Mouse (Mus musculus) neural tube, embryonic 15.5 days (tissue): ENCODE data around the gene Chaf1b. TPM values are rescaled to one million over a fixed set of nuclear protein-coding genes. Genes with fewer than 3 reads are reported as not detected.
A peak's percentile ranks its signal among the peaks of the same experiment; 100 is the strongest.

ENCODE experiments used
- ATAC-seq: fragments of 200-750 bp; cut with Nextera tagmentation; 2 replicates; pipeline ENCODE4 v1.8.0; 2017; ENCODE audit warnings: mild to moderate bottlenecking, moderate TSS enrichment, moderate library complexity; ENCODE audit not compliant: low FRiP score
- H3K27ac ChIP-seq: fragments of 300-500 bp; sonication (generic); replicated peaks from 2 replicates; pipeline ENCODE4 v1.5.1; 2015; ENCODE audit warnings: mild to moderate bottlenecking, inconsistent platforms
- H3K27me3 ChIP-seq: fragments of 300-500 bp; sonication (generic); replicated peaks from 2 replicates; pipeline ENCODE4 v1.6.1; 2015; ENCODE audit warnings: inconsistent platforms
- H3K36me3 ChIP-seq: fragments of 300-500 bp; sonication (generic); 2 replicates; pipeline ENCODE4 v1.6.1; 2015; ENCODE audit warnings: inconsistent platforms
- H3K4me1 ChIP-seq: fragments of 300-500 bp; sonication (generic); 2 replicates; pipeline ENCODE4 v1.6.1; 2015; ENCODE audit warnings: inconsistent platforms
- H3K4me2 ChIP-seq: fragments of 300-500 bp; sonication (generic); 2 replicates; pipeline ENCODE4 v1.6.1; 2015; ENCODE audit warnings: inconsistent platforms, mild to moderate bottlenecking, moderate library complexity
- H3K4me3 ChIP-seq: fragments of 300-500 bp; sonication (generic); replicated peaks from 2 replicates; pipeline ENCODE4 v1.5.1; 2015; ENCODE audit warnings: mild to moderate bottlenecking, inconsistent platforms
- H3K9ac ChIP-seq: fragments of 300-500 bp; sonication (generic); replicated peaks from 2 replicates; pipeline ENCODE4 v1.6.1; 2015; ENCODE audit warnings: mild to moderate bottlenecking, inconsistent platforms
- H3K9me3 ChIP-seq: fragments of 300-500 bp; sonication (generic); replicated peaks from 2 replicates; pipeline ENCODE4 v1.6.1; 2016; ENCODE audit warnings: inconsistent platforms
- whole genome bisulfite sequencing: fragments of 180-500 bp; shearing (Covaris S2); methylation state at CpG from one replicate; pipeline ENCODE4 v1.1.7; 2015; ENCODE audit warnings: mixed read lengths; 5-methylcytosine and 5-hydroxymethylcytosine counted together
- polyA plus RNA-seq: library from polyadenylated mRNA; unstranded; fragments of >200 nt; fragmentation: Nextera tagmentation; extraction: Ambion mirVana; gene quantifications from 2 replicates; pipeline ENCODE4 v1.2.1, GENCODE M21; 2015

Chaf1b gene
- polyA plus RNA-seq, 1 experiment from 2014 or later: 13.2 TPM

DNA sequence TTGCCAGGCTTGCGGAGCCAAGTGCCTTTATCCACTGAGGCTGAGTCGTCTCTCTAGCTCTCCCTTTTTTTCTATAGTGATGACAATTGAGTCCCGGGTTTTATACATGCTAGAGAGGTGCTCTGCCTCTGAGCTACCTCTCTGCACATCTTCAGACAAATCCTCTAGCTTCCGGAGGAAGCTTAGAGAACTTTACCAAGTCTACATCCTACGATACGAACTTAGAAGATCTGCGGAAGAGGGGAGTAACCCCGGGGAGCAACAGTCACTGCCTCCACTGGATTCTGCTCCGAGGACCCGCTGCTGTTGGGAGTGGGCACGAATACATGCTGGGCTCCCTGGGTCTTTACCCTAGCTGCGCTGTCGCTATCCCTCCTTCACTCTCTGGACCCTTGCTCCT is 50.9 kb downstream of the Chaf1b start:
- Histone ChIP-seq H3K27ac (no peak overlapping the region), H3K4me3 (no peak overlapping the region), H3K9ac (no peak overlapping the region), H3K27me3 (peaks cover 35% of the 10 kb centered on the region), H3K36me3 (no peaks in the 10 kb centered on the region), H3K9me3 (no peaks in the 10 kb centered on the region), H3K4me1 (peaks cover 12% of the 10 kb centered on the region), H3K4me2 (no peak overlapping the region)
- ATAC-seq: no peak
- WGBS: 19% methylated on average over 13 of the region's 13 CpGs

DNA sequence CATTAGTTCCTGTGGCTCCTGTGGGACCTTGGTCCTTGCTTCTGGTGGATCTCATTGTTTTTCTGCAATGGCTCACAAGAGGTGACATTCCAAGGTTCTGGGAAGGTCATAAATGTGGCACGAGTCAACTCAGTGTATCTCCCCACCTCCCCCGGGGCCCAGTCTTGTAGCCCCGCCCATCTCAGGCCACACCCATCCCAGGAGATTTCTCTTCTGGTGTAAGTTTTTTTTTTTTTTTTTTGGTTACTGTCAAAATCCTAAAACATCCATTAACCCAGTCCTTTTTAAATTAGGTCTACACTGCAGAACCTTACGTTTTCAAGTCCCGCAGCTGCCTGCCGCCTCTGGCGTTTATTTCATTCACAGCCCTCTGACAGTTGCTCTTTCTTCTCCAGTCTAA is 51.3 kb downstream of the Chaf1b start:
- Histone ChIP-seq H3K27ac (no peak overlapping the region), H3K4me3 (no peak overlapping the region), H3K36me3 (no peaks in the 10 kb centered on the region), H3K4me1 (peaks cover 12% of the 10 kb centered on the region), H3K9ac (no peak overlapping the region), H3K9me3 (no peaks in the 10 kb centered on the region), H3K27me3 (peaks cover 38% of the 10 kb centered on the region), H3K4me2 (no peak overlapping the region)
- no peak for ATAC-seq
- 24% methylated on average over 7 of the region's 7 CpGs for WGBS

DNA sequence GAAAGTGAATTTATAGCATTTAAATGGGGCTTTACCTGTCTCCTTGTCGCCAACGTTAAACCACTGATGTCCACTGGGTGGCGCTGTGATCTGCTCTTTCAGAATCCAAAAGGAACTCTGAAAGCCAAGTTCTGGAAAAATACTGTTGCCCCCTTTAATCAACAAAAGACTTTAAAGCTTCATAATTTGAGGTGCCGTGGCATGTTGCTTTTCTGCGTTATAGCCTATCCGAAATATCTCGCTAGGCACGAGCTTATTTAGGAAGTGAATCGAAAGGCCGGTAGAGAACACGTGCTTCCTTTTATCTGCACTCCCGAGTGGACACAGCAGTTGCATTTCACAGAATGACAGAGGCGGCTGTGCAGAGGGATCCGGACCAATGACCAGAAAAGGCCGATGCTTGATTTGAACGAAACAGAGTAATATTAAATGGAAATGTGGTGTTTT is 54.7 kb downstream of the Chaf1b start:
- Histone ChIP-seq H3K9me3 (no peaks in the 10 kb centered on the region), H3K9ac (0 out of 2 replicates have a peak overlapping the region, but pooled peaks have one; percentile 18), H3K27ac (no peak overlapping the region), H3K4me3 (peak overlapping the region; percentile 27), H3K36me3 (no peaks in the 10 kb centered on the region), H3K27me3 (peaks cover 41% of the 10 kb centered on the region), H3K4me2 (peak overlapping the region; percentile 59), H3K4me1 (peaks cover 8% of the 10 kb centered on the region)
- WGBS: 15% methylated on average over 16 of the region's 16 CpGs
- no peak for ATAC-seq

DNA sequence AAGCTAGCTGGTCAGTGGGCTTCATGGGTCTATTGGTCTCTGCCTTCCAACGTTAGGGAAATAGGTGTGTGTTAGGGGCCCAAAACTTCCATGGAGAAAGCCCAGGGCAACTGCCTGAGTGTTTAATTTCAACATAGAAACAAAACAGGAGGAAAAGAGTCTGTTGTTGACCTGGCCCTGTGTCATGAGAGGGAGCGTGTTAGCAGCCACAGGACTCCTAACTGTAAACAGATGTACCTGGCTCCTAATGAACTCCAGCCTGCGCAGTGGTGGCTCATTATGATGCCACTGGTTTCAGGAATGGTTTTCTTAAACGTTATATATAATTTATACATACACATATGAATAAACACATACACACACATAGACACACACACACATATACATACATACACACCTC is 56.3 kb downstream of the Chaf1b start:
- WGBS: 92% methylated on average over 4 of the region's 4 CpGs

DNA sequence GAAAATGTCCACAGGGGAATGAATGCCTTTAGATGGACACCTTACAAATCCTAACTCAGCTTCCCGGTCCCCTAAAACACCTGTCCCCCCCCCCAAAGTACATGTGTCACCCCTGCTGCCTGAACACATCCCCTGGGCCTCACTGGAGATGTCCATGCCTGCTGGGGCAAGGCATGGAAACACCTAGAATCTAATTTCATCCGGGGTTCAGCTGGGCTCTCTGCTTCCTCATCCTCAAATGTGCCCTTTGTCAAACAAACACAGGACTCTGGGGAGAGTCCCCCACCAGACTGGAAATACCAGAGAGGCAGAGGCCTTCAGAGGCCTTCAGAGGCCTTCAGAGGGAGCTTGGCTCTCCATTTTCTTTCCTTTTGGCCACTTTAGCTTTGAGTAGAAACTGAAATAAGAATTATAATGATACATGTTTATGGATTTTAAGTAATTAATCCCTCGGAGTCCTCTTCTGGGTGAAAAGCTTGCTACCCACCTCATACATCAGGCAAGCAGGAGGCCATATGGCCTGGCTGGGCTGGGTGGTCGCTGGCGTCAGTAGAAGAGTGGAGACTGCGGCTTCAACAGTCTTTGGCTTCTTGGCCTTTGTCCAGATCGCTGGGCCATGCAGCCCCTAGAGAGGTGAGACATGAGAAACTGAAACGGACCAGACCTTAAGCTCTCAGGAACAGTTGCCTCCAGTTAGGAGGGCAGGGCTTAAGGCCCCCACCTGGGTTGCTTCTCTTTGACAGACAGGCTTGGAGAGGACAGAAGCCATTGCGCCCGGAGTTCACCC is 58.3 kb downstream of the Chaf1b start:
- no peak overlapping the region for H3K4me3 ChIP-seq
- no peak overlapping the region for H3K9ac ChIP-seq
- peaks cover 5% of the 10 kb centered on the region for H3K4me1 ChIP-seq
- 74% methylated on average over 10 of the region's 10 CpGs for WGBS
- H3K36me3 ChIP-seq: no peaks in the 10 kb centered on the region
- no peak overlapping the region for H3K27ac ChIP-seq
- no peak overlapping the region for H3K4me2 ChIP-seq
- peaks cover 12% of the 10 kb centered on the region; the same call in 1 of the 2 replicates for H3K27me3 ChIP-seq
- H3K9me3 ChIP-seq: no peaks in the 10 kb centered on the region
- no peak for ATAC-seq

More for the DNA sequence above, 56.3 kb downstream of the Chaf1b start:
- Histone ChIP-seq H3K4me3 (no peak overlapping the region), H3K9ac (no peak overlapping the region), H3K9me3 (no peaks in the 10 kb centered on the region), H3K4me2 (no peak overlapping the region), H3K36me3 (no peaks in the 10 kb centered on the region), H3K27ac (no peak overlapping the region), H3K27me3 (peaks cover 30% of the 10 kb centered on the region), H3K4me1 (peaks cover 5% of the 10 kb centered on the region)
- ATAC-seq: no peak

DNA sequence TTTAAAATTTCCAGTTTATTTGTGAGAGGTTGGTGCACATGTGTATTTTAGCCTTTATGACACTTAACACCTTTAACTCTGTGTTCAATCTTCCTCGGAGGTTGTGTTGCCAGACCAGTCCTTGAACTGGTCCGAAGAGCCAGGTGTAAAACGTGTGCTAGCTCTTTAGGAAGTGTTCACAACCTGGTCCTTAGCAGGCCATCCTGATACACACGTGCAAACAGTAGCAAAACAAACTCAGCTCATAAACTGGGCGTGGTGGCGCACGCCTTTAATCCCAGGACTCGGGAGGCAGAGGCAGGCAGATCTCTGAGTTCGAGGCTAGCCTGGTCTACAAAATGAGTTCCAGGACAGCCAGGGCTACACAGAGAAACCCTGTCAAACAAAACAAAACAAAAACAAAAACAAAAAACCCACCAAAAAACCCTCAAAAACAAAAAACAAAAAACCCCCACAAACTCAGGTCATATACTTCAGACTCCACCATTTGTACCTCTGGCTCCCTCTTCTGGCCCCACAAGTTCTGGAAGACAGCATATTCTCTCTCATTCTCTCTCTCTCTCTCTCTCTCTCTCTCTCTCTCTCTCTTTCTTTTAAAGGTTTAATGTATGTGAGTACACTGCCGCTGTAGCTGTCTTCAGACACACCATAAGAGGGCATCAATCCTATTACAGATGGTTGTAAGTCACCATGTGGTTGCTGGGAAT is 59.2 kb downstream of the Chaf1b start:
- H3K4me1 ChIP-seq: peaks cover 5% of the 10 kb centered on the region
- no peaks in the 10 kb centered on the region for H3K9me3 ChIP-seq
- no peak overlapping the region for H3K4me2 ChIP-seq
- 93% methylated on average over 10 of the region's 10 CpGs for WGBS
- no peak overlapping the region for H3K4me3 ChIP-seq
- peaks cover 6% of the 10 kb centered on the region; the same call in 1 of the 2 replicates for H3K27me3 ChIP-seq
- H3K36me3 ChIP-seq: no peaks in the 10 kb centered on the region
- ATAC-seq: no peak
- H3K9ac ChIP-seq: no peak overlapping the region
- H3K27ac ChIP-seq: no peak overlapping the region

DNA sequence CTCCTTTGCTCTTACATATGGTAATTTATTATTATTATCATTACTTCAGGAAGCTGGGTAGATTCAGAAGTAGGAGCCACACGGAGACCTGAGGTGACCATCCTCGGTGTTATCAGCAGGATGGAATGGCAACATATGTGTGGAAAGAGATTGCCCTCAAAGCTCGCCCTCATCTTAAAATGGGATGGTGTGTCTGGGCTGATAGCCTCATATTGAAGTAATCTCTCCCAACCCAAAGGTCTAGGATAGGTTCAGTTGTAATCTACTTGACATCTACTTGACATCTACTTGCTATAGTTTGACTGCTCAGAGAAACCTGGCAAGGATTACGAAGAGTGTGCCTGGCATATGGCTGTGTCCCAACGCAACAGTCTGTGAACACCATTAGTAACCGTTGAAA is 60.6 kb downstream of the Chaf1b start:
- H3K9me3 ChIP-seq: no peaks in the 10 kb centered on the region
- H3K4me3 ChIP-seq: no peak overlapping the region
- H3K4me2 ChIP-seq: no peak overlapping the region
- no peak overlapping the region for H3K9ac ChIP-seq
- peaks cover 6% of the 10 kb centered on the region; the same call in 1 of the 2 replicates for H3K27me3 ChIP-seq
- no peaks in the 10 kb centered on the region for H3K4me1 ChIP-seq
- no peak overlapping the region for H3K27ac ChIP-seq
- ATAC-seq: no peak
- WGBS: 83% methylated on average over 6 of the region's 6 CpGs
- no peaks in the 10 kb centered on the region for H3K36me3 ChIP-seq

DNA sequence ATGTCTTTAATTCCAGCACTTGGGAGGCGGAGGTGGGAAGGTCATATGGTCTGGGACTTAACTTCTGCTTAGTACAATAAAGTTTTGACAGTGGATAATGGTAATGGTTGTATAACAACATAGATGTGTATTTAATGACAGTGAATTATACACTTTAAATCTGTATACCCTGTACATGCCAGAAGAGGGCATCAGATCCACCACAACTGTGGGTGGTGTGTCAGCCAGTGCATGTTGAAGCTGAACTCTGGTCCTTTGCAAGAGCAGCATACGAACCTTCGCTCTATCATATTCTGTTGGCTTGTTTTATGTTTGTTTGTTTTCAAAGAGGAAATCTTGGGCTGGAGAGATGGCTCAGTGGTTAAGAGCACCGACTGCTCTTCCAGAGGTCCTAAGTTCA is 63.7 kb downstream of the Chaf1b start:
- no peaks in the 10 kb centered on the region for H3K4me1 ChIP-seq
- no peak overlapping the region for H3K4me3 ChIP-seq
- no peaks in the 10 kb centered on the region for H3K9me3 ChIP-seq
- no peak overlapping the region for H3K9ac ChIP-seq
- ATAC-seq: no peak
- H3K27ac ChIP-seq: no peak overlapping the region
- no peaks in the 10 kb centered on the region for H3K36me3 ChIP-seq
- no peaks in the 10 kb centered on the region; the same call in 1 of the 2 replicates for H3K27me3 ChIP-seq
- 93% methylated on average over 4 of the region's 4 CpGs for WGBS
- no peak overlapping the region for H3K4me2 ChIP-seq

Other genes starting within 250 kb of the Chaf1b start
- gene Cbr3, start 200.7 kb upstream of the Chaf1b start, polyA plus RNA-seq: 1.7 and 2.0 TPM in 2 replicates
- gene Dop1b, start 172.0 kb upstream of the Chaf1b start, polyA plus RNA-seq: 33.4 and 38.3 TPM in 2 replicates
- 31.9 and 32.1 TPM in 2 replicates for gene Morc3, start 51.8 kb upstream of the Chaf1b start, polyA plus RNA-seq
- not detected in 2 replicates for gene Cldn14, start 124.9 kb downstream of the Chaf1b start, polyA plus RNA-seq
- 0.06 TPM in 1 of 2 replicates, not detected in the other for gene Sim2, start 201.0 kb downstream of the Chaf1b start, polyA plus RNA-seq